Comparison of ENCODE assay signal across 8 mouse cellular contexts in genomic region chr5:45856303-45856821, GRCm38 (mm10). TPM values are rescaled to one million over a fixed set of nuclear protein-coding genes. Genes with fewer than 3 reads are reported as not detected.
DNase-seq lines count a peak whose midpoint lies in the region; ATAC-seq and TF ChIP-seq lines count a peak whose summit lies in the region.

No protein-coding gene starts in this region.

- peak overlapping the region; percentile 63 for H3K4me2 ChIP-seq in heart, embryonic 11.5 days
- H3K4me2 ChIP-seq in kidney, embryonic 15.5 days: peak overlapping the region; percentile 83
- H3K4me2 ChIP-seq in liver, embryonic 12.5 days: peak overlapping the region; percentile 97

- peak overlapping the region; percentile 92 for H3K4me3 ChIP-seq in embryonic fibroblast, embryonic 13.5 days (ENCODE audit: insufficient read depth, low read length)
- peak overlapping the region; percentile 99 for H3K4me3 ChIP-seq in heart, embryonic 11.5 days (ENCODE audit: low read depth, low read length)
- peak overlapping the region; percentile 94 for H3K4me3 ChIP-seq in kidney, embryonic 15.5 days (replicated peaks)
- peak overlapping the region; percentile 94 for H3K4me3 ChIP-seq in liver, embryonic 12.5 days

- WGBS in heart, embryonic 11.5 days (ENCODE audit: insufficient replicate concordance): under 1% methylated on average over 33 of the region's 37 CpGs
- 0% methylated on average over 23 of the region's 37 CpGs for WGBS in kidney, embryonic 15.5 days
- under 1% methylated on average over 26 of the region's 37 CpGs for WGBS in liver, embryonic 12.5 days (ENCODE audit: insufficient replicate concordance)

- H3K27ac ChIP-seq in embryonic fibroblast, embryonic 13.5 days (ENCODE audit: insufficient read depth, low read length): peak overlapping the region; percentile 20; the same call in 1 of the 2 replicates
- H3K27ac ChIP-seq in heart, embryonic 11.5 days (ENCODE audit: low read depth, low read length): peak overlapping the region; percentile 98
- peak overlapping the region; percentile 99 for H3K27ac ChIP-seq in kidney, embryonic 15.5 days
- peak overlapping the region; percentile 91 for H3K27ac ChIP-seq in liver, embryonic 12.5 days

- ATAC-seq in heart, embryonic 11.5 days (replicated peaks; ENCODE audit: insufficient number of reproducible peaks, low FRiP score, low TSS enrichment): peak; percentile 52
- ATAC-seq in kidney, embryonic 15.5 days (replicated peaks; ENCODE audit: low FRiP score): peak; percentile 41
- ATAC-seq in liver, embryonic 12.5 days: no peak

- no peak for TF ChIP-seq CTCF in embryonic fibroblast, embryonic 13.5 days (IDR thresholded peaks at IDR 0.05; ENCODE audit: borderline replicate concordance, insufficient read depth, low read length)

- H3K9me3 ChIP-seq in heart, embryonic 11.5 days (replicated peaks; ENCODE audit: control insufficient read depth, low read length): no peaks in the 10 kb centered on the region
- H3K9me3 ChIP-seq in kidney, embryonic 15.5 days (replicated peaks): no peaks in the 10 kb centered on the region
- no peaks in the 10 kb centered on the region for H3K9me3 ChIP-seq in liver, embryonic 12.5 days (replicated peaks)

- peak; percentile 63 for DNase-seq in CD4-positive, CD25-positive, alpha-beta regulatory T cell, adult 2 months (ENCODE audit: low read depth, low spot score)
- peak; percentile 90 for DNase-seq in brain, adult 2 months (ENCODE audit: low read depth, low spot score)
- peak; percentile 60 for DNase-seq in naive thymus-derived CD4-positive, alpha-beta T cell, adult 2 months (ENCODE audit: low read depth)
- peak; percentile 60 for DNase-seq in splenic B cell, adult 2 months (ENCODE audit: low read depth, low spot score)

- peak overlapping the region; percentile 94 for H3K9ac ChIP-seq in heart, embryonic 11.5 days (ENCODE audit: low read depth, low read length)
- peak overlapping the region; percentile 97 for H3K9ac ChIP-seq in kidney, embryonic 15.5 days
- H3K9ac ChIP-seq in liver, embryonic 12.5 days: peak overlapping the region; percentile 96

- no peaks in the 10 kb centered on the region for H3K36me3 ChIP-seq in heart, embryonic 11.5 days (ENCODE audit: control insufficient read depth, insufficient read depth, low read length)
- H3K36me3 ChIP-seq in kidney, embryonic 15.5 days: no peaks in the 10 kb centered on the region
- no peaks in the 10 kb centered on the region for H3K36me3 ChIP-seq in liver, embryonic 12.5 days
- H3K36me3 ChIP-seq in splenic B cell, adult 2 months (ENCODE audit: control insufficient read depth, insufficient read depth, low read length, poor library complexity, severe bottlenecking): no peaks in the 10 kb centered on the region

- H3K4me1 ChIP-seq in embryonic fibroblast, embryonic 13.5 days (ENCODE audit: control insufficient read depth, insufficient read depth, low read length): no peaks in the 10 kb centered on the region; the same call in 1 of the 2 replicates
- H3K4me1 ChIP-seq in heart, embryonic 11.5 days (ENCODE audit: control insufficient read depth, insufficient read depth, low read length): peaks cover 5% of the 10 kb centered on the region
- H3K4me1 ChIP-seq in kidney, embryonic 15.5 days: peaks cover 5% of the 10 kb centered on the region; the same call in 1 of the 2 replicates
- H3K4me1 ChIP-seq in liver, embryonic 12.5 days: peaks cover 21% of the 10 kb centered on the region; the same call in 1 of the 2 replicates

- H3K27me3 ChIP-seq in heart, embryonic 11.5 days (ENCODE audit: control insufficient read depth, insufficient read depth, low read length): no peaks in the 10 kb centered on the region
- no peaks in the 10 kb centered on the region for H3K27me3 ChIP-seq in kidney, embryonic 15.5 days
- H3K27me3 ChIP-seq in liver, embryonic 12.5 days (replicated peaks): no peaks in the 10 kb centered on the region
- H3K27me3 ChIP-seq in splenic B cell, adult 2 months (ENCODE audit: control insufficient read depth, insufficient read depth, low read length, poor library complexity, severe bottlenecking): no peaks in the 10 kb centered on the region

- no peak; the same call in 1 of the 2 replicates for TF ChIP-seq POLR2A in embryonic fibroblast, embryonic 13.5 days (IDR thresholded peaks at IDR 0.05; ENCODE audit: low read depth, low read length)

RNA-seq across cellular contexts. Expression of gene Lcorl, which starts 1.1 kb away (rescaled TPM):
- polyA plus RNA-seq in embryonic fibroblast, embryonic 13.5 days (2011; ENCODE audit: insufficient read length, low read depth, missing spikeins): 10.8 and 20.9 TPM in 2 replicates
- 17.8 and 19.0 TPM in 2 replicates for polyA plus RNA-seq in heart, embryonic 11.5 days (2014; fragmentation: Nextera tagmentation; extraction: Ambion mirVana)
- polyA plus RNA-seq in kidney, embryonic 15.5 days (2015; fragmentation: Nextera tagmentation; extraction: Ambion mirVana): 26.5 and 33.3 TPM in 2 replicates
- polyA plus RNA-seq in liver, embryonic 12.5 days (2016; fragmentation: Nextera tagmentation; extraction: Ambion mirVana): 9.4 and 9.7 TPM in 2 replicates

Comparison
In these comparisons a context has a peak if more than half of its experiments do, and no peak if none do; other contexts are left out.
1. H3K27ac ChIP-seq: peak in every context shown above with its lines; median percentile 99 in kidney, embryonic 15.5 days; 98 in heart, embryonic 11.5 days; 91 in liver, embryonic 12.5 days; 20 in embryonic fibroblast, embryonic 13.5 days.